Mouse (Mus musculus) kidney, embryonic 14.5 days (tissue): Measurements from ENCODE around the gene Foxred1. TPM values are rescaled to one million over a fixed set of nuclear protein-coding genes. Genes with fewer than 3 reads are reported as not detected.
A peak's percentile ranks its signal among the peaks of the same experiment; 100 is the strongest.

Source experiments
- ATAC-seq: fragments of 200-750 bp; cut with Nextera tagmentation; 2 replicates; pipeline ENCODE4 v1.8.0; 2017; ENCODE audit warnings: moderate number of reproducible peaks, mild to moderate bottlenecking, moderate TSS enrichment, moderate library complexity; ENCODE audit not compliant: low FRiP score, low TSS enrichment
- H3K27ac ChIP-seq: fragments of 300-500 bp; sonication (generic); 2 replicates; pipeline ENCODE4 v1.5.1; 2014; ENCODE audit warnings: low read depth, mild to moderate bottlenecking, low read length, moderate library complexity, mixed read lengths
- H3K27me3 ChIP-seq: fragments of 300-500 bp; sonication (generic); 2 replicates; pipeline ENCODE4 v1.6.1; 2014; ENCODE audit warnings: mild to moderate bottlenecking, low read length; ENCODE audit not compliant: control insufficient read depth, insufficient read depth
- H3K36me3 ChIP-seq: fragments of 300-500 bp; sonication (generic); 2 replicates; pipeline ENCODE4 v1.6.1; 2014; ENCODE audit warnings: low read length, mixed read lengths; ENCODE audit not compliant: control insufficient read depth, insufficient read depth
- H3K4me1 ChIP-seq: fragments of 300-500 bp; sonication (generic); 2 replicates; pipeline ENCODE4 v1.6.1; 2014; ENCODE audit warnings: low read length, mixed read lengths; ENCODE audit not compliant: control insufficient read depth, insufficient read depth
- H3K4me2 ChIP-seq: fragments of 300-500 bp; sonication (generic); replicated peaks from 2 replicates; pipeline ENCODE4 v1.6.1; 2014; ENCODE audit warnings: low read depth, mild to moderate bottlenecking, low read length
- H3K4me3 ChIP-seq: fragments of 300-500 bp; sonication (generic); 2 replicates; pipeline ENCODE4 v1.5.1; 2014; ENCODE audit warnings: mild to moderate bottlenecking, low read length
- H3K9ac ChIP-seq: fragments of 300-500 bp; sonication (generic); 2 replicates; pipeline ENCODE4 v1.6.1; 2014; ENCODE audit warnings: low read depth, mild to moderate bottlenecking, low read length, moderate library complexity
- H3K9me3 ChIP-seq: fragments of 300-500 bp; sonication (generic); 2 replicates; pipeline ENCODE4 v1.6.1; 2016; ENCODE audit warnings: low read length; ENCODE audit not compliant: control insufficient read depth
- WGBS: fragments of 180-500 bp; shearing (Covaris S2); extraction: QIAGEN DNeasy Blood & Tissue Kit; methylation state at CpG from one replicate; pipeline ENCODE4 v1.1.7; 2014; 5-methylcytosine and 5-hydroxymethylcytosine counted together
- polyA plus RNA-seq: library from polyadenylated mRNA; unstranded; fragments of >200 nt; fragmentation: Nextera tagmentation; extraction: Ambion mirVana; gene quantifications from 2 replicates; pipeline ENCODE4 v1.2.1, GENCODE M21; 2014

The Foxred1 gene
- polyA plus RNA-seq, 1 experiment from 2014 or later = 41.7 TPM

DNA sequence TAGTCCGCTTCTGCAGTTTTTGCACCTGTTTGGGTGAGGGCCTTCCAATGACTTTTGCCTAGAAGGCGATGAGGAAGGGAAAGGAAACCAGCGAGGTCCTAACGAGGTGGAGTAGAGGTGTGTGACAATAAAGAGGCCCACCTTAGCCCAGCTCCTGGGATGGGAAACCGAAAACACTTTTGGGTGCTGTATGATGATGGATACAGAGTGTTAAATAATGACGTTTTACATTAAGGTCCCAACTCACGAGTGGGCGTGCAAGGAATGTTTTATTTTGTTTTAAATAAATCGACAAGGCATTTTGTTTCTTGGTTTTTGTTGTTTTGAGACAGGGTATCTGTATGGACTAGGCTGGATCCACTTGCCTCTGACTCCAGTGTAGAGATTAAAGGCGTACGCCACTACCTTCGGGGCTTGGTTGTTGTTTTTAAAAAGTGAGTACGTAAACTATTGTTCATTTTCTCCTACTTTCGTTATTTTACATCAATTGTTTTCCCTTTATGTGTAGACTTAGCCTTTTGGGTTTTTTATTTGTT lies 34.7 kb downstream of the Foxred1 start:
- Histone ChIP-seq H3K4me2 (peak overlapping the region; percentile 90), H3K9ac (no peak overlapping the region), H3K36me3 (no peaks in the 10 kb centered on the region), H3K4me1 (peaks cover 7% of the 10 kb centered on the region; the same call in 1 of the 2 replicates), H3K9me3 (no peaks in the 10 kb centered on the region), H3K4me3 (peak overlapping the region; percentile 69), H3K27me3 (no peaks in the 10 kb centered on the region), H3K27ac (no peak overlapping the region)
- WGBS = 53% methylated on average over 14 of the region's 14 CpGs
- no peak; the same call in 1 of the 2 replicates for ATAC-seq

DNA sequence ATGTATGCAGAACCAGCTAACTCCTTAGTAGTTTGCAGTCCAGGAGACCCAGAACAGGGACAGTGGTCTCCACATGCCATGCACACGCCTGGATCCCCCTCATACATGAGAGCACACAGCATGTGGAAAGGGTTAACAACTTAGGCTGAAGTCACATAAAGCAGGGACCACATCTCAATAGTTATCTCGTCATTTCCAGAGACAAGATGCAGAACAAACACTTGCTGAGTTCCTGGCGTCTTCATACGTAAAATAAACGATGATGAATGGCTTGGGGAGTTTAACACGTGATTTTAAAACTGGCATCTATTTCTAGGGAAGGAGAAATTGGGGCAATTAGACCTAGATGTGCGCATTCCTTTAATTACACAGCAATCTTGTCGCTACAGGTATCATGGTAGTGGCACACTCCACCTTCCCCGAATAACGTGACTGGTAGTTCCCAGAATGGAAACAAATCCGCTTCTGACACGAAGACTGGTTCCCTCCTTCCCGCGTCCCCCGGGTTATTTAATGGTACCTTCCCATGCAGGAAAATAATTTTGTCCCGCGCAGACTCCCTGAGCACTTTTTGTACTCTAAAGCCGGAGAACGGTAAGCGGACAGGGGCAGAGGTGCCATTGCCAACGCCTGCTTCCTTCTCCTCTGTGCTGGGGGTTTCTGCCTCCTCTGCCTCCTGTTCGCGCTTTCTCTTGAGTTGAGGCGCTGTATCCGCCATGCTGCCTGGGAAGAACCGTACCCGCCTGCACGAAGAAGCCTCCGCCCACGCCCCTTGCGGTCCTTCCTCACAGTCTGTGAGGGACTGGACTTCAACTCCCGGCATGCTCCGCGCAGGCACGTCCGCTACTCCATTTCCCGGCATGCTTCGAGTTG lies 35.4 kb downstream of the Foxred1 start, which contains the start of gene Dcps:
TSS of gene Dcps (minus strand) at position 811 of the 873 bp plus-strand sequence.
- peak; percentile 98 for ATAC-seq
- no peaks in the 10 kb centered on the region for H3K27me3 ChIP-seq
- peak within 1 kb of the TSS; percentile 85 for H3K27ac ChIP-seq
- no peaks in the 10 kb centered on the region for H3K9me3 ChIP-seq
- peak within 1 kb of the TSS; percentile 66 for H3K9ac ChIP-seq
- peaks cover 7% of the 10 kb centered on the region; the same call in 1 of the 2 replicates for H3K4me1 ChIP-seq
- H3K36me3 ChIP-seq = peaks cover 4% of the 10 kb centered on the region
- peak within 1 kb of the TSS; percentile 90 for H3K4me2 ChIP-seq
- WGBS = under 1% methylated on average over 38 of the region's 38 CpGs
- peak within 1 kb of the TSS; percentile 69 for H3K4me3 ChIP-seq

DNA sequence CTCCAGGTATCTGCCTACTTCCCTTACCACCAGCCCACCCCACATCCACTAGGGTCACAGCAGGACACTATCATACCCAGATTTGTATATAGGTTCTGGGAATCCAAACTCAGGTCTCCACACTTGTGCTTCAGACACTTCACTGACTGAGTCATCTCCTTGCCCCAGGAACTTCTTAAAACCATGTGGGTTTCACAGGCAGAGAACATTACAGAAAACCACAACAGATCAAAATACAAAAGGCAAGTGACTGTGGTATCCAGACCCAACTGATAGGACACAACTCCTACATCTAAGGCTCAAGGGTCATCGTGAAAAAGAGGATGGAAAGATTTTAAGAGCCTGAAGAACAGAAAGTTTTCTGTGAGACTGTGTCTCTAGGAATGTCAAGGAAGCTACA lies 37.5 kb downstream of the Foxred1 start:
- no peaks in the 10 kb centered on the region for H3K9me3 ChIP-seq
- H3K36me3 ChIP-seq = peaks cover 11% of the 10 kb centered on the region
- H3K4me3 ChIP-seq = no peak overlapping the region
- peaks cover 7% of the 10 kb centered on the region; the same call in 1 of the 2 replicates for H3K4me1 ChIP-seq
- H3K9ac ChIP-seq = no peak overlapping the region
- no peak overlapping the region for H3K4me2 ChIP-seq
- H3K27ac ChIP-seq = no peak overlapping the region
- ATAC-seq = no peak
- WGBS = 81% methylated on average over 1 of the region's 1 CpGs
- no peaks in the 10 kb centered on the region for H3K27me3 ChIP-seq

DNA sequence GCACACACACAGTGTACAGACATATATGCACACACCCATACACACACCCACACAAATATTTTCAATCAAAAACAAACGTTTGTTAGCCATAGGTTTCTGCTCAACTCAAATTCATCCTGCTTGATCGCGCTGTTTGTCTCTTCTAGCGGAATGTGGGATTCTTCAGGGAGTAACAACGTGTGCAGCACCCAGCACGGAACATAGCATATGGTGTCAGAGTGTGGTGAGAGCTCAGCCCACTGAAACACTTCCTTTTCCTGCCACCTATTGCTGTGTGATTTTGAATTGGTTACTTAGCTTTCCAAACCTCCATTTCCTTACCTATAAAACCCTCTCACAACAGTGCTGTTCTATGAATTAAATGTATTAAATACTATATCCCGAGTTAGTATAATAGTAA lies 40.8 kb downstream of the Foxred1 start:
- WGBS = 93% methylated on average over 7 of the region's 7 CpGs
- H3K4me3 ChIP-seq = no peak overlapping the region
- peaks cover 11% of the 10 kb centered on the region for H3K36me3 ChIP-seq
- peaks cover 7% of the 10 kb centered on the region; the same call in 1 of the 2 replicates for H3K4me1 ChIP-seq
- H3K9me3 ChIP-seq = no peaks in the 10 kb centered on the region
- H3K27ac ChIP-seq = no peak overlapping the region
- no peak for ATAC-seq
- no peak overlapping the region for H3K4me2 ChIP-seq
- H3K27me3 ChIP-seq = no peaks in the 10 kb centered on the region
- no peak overlapping the region for H3K9ac ChIP-seq

DNA sequence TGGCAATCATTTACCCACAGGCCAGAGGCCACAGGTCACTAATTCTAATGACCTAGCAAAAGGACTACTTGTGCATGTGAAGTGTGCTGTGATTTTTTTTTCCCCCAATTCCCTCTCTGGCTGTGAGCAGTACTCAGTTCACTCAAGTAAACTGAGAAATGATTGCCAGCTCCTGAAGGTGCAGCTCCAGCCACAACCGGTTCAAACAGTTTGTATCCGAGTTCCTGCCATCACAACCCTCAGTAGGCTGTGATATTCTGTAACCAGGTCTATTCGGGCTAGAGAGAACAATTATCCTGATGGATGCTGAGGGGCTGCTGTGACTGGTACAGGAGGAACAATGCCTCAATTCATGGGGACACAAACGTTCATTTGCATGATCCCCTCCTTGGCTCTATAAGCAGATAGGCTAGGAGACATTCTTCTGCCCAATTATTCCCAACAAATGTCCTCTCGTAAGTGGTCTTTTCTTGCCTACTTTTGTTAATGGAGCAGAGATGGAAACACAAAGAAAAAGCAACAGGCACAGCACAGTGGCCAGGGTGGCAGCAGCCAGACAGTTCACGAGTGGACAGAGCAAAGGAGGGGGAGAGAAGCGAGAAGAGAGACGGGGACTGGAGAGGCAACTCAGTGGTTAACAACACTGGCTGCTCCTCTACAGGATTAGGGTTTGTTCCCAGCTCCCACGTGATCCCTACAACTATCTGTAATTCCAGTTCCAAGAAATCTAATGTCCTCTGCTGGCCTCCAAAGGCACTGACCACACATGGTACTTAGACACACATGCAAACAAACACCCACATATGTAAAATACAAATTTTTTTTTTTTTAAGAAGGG lies 43.8 kb downstream of the Foxred1 start:
- H3K27ac ChIP-seq = 0 out of 2 replicates have a peak overlapping the region, but pooled peaks have one; percentile 24

DNA sequence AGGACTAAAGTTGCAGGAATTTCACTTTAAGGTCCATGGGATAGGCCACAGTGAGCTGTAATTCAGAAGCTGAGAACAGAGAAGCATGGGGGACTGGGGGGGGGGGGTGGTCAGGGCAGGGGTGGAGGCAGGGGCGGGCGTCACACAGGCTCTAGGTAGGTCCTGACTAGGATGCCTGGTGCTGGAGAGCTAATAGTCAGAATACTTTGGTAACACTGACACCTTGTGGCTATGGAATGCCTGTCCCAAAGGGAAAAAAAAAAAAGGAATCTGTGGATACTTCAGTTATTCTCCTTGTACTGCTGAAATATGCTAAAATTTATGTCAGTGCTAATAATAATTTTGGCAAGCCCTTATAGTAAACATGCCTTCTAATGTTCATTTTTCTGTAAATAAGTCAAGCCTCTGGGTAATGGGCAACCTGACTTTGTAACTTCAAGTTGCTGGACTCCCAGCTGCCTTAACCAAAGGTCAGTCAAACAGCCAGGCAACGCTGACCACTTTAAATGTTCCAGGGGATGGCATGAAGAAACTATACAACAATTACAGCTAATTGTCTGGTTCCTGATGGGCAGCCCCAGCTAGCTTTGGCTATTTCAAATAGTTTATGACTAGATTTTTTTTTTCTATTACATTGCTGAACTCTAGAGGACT lies 44.6 kb downstream of the Foxred1 start:
- ATAC-seq = peak; percentile 70
- Histone ChIP-seq H3K27me3 (no peaks in the 10 kb centered on the region), H3K4me2 (no peak overlapping the region), H3K36me3 (peaks cover 11% of the 10 kb centered on the region), H3K4me3 (no peak overlapping the region), H3K27ac (no peak overlapping the region), H3K9me3 (no peaks in the 10 kb centered on the region), H3K9ac (no peak overlapping the region), H3K4me1 (no peaks in the 10 kb centered on the region)
- WGBS = 21% methylated on average over 3 of the region's 3 CpGs

More for the DNA sequence above, 43.8 kb downstream of the Foxred1 start:
- Histone ChIP-seq H3K9ac (no peak overlapping the region), H3K27me3 (no peaks in the 10 kb centered on the region), H3K4me2 (no peak overlapping the region), H3K9me3 (no peaks in the 10 kb centered on the region), H3K36me3 (peaks cover 11% of the 10 kb centered on the region), H3K4me1 (no peaks in the 10 kb centered on the region), H3K4me3 (no peak overlapping the region)
- 59% methylated on average over 9 of the region's 9 CpGs for WGBS
- peak; percentile 41; the same call in 1 of the 2 replicates for ATAC-seq

DNA sequence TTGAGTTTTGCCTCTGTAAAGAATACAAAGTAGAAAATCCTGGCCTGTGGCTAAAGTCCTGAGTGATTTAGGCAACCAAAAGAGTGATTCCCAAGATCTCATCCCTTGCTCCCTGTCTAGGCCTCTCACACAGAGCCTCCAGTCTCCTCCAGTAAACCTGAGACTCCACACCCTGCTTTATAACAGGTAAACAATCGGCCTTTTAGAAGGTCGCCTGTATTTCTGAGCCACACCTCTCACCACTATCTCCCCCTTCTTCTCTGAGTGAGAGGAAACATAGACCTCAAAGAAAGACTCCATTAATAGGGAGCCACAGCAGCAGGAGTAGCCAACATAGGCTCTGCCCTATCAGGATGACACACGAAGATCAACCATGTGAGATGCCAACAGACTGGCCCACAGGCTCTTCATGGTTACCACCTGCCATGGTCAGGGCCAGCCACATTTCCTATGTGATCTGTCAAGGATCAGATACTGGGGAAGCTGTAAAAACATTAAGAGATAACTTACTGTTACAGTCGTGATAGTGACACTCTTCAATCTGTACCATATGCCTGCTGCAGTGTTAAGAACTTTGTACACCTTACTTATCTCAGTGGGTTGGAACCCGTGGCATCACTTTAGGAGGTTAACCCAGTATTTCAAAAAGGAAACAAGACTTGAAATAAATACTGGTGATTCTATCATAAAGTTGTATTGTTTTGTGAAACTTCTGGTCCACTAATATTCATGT lies 46.5 kb downstream of the Foxred1 start:
- Histone ChIP-seq H3K4me1 (no peaks in the 10 kb centered on the region), H3K9ac (no peak overlapping the region), H3K36me3 (no peaks in the 10 kb centered on the region; the same call in 1 of the 2 replicates), H3K4me2 (no peak overlapping the region), H3K27ac (no peak overlapping the region), H3K9me3 (no peaks in the 10 kb centered on the region), H3K4me3 (no peak overlapping the region), H3K27me3 (no peaks in the 10 kb centered on the region)
- 79% methylated on average over 5 of the region's 5 CpGs for WGBS
- ATAC-seq = no peak
